Mouse (Mus musculus): ENCODE measurements at regions not wholly inside any gene's neighbourhood (a gene's known extent, or its start where the extent isn't known, plus 50 kb on each side); places are given as distances from the start of the nearest gene placed in this dataset.
"Not testable (repeated sequence)": the region's sequence is repeated elsewhere in the genome, so short reads cannot be mapped to it uniquely, and the experiment has no call there.

DNA sequence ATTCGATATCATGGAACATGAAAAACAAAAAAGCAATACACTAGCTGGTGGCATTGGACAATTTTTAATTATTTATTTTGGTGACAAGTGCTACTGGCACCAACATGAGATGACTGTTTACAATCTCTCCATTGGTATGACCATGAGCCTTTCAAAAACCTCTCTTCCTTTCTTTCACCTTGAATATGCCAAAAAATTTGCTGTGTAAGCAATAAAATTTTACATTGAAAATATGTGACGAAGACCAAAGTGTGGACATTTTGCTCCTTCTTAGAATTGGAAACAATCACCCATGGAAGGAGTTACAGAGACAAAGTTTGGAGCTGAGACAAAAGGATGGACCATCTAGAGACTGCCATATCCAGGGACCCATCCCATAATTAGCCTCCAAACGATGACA lies 83.4 kb upstream of the Gm49339 start:
- H3K27me3 ChIP-seq (ENCODE audit: control insufficient read depth, insufficient read depth, low read length, poor library complexity, severe bottlenecking); H3K9ac ChIP-seq (ENCODE audit: low read depth, poor library complexity, severe bottlenecking); H3K9me3 ChIP-seq (replicated peaks; ENCODE audit: control insufficient read depth, insufficient read depth, low read length, poor library complexity, severe bottlenecking); H3K27ac ChIP-seq (ENCODE audit: insufficient read depth, low read length); H3K4me3 ChIP-seq (ENCODE audit: low read depth, low read length); H3K4me1 ChIP-seq (ENCODE audit: control insufficient read depth, insufficient read depth, low read length); H3K36me3 ChIP-seq (ENCODE audit: control insufficient read depth, insufficient read depth, low read length, poor library complexity, severe bottlenecking): not testable (repeated sequence)

DNA sequence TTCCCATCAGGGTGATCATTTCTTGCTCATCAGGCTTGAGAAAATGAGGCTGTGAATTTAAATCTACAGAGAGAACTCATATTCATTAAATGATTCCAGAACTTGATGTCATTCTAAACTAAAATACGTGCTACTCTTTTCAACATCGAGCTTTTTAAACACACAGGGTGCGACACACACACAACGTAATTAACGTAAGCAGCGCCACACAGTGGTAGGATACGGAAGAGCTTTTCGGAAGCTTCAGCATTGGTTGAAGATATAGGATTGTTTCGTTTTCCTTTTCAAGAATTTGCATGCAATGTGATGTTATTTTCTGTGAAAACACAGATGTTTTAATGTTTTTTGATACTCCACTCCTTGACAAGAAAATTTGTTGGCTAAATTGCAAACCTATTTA lies 75.3 kb upstream of the Gm49339 start:
- H3K27ac ChIP-seq (ENCODE audit: insufficient read depth, low read length), result no peak overlapping the region
- TF ChIP-seq EP300 (IDR thresholded peaks at IDR 0.05; ENCODE audit: insufficient read depth, low read depth, low read length) (no peak), CTCF (IDR thresholded peaks at IDR 0.05; ENCODE audit: low read depth, low read length) (no peak), POLR2A (IDR thresholded peaks at IDR 0.05; ENCODE audit: insufficient read depth, low read length) (no peak)

DNA sequence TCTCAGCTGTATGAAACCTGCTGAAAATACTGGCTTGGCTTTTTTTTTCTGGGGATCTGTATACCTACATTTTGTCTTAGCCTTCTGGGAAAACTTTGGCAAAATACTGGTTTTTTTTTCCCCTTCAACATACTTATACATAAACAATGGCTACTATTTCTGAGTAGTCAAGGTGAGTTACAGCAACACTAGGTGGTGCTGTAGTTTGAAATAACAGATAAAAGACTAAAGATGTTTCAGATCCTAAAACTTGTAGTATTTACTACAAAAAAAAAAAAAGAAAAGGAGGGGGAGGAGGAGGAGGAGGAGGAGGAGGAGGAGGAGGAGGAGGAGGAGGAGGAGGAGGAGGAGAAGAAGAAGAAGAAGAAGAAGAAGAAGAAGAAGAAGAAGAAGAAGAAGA lies 67.6 kb upstream of the Gm49339 start:
- H3K27me3 ChIP-seq (ENCODE audit: control insufficient read depth, insufficient read depth, low read length, poor library complexity, severe bottlenecking), result no peaks in the 10 kb centered on the region
- no peak overlapping the region for H3K4me3 ChIP-seq (ENCODE audit: low read depth, low read length)
- TF ChIP-seq CTCF (IDR thresholded peaks at IDR 0.05; ENCODE audit: low read depth, low read length), result no peak
- no peak for TF ChIP-seq POLR2A (IDR thresholded peaks at IDR 0.05; ENCODE audit: insufficient read depth, low read length)
- no peak for TF ChIP-seq EP300 (IDR thresholded peaks at IDR 0.05; ENCODE audit: insufficient read depth, low read depth, low read length)
- no peaks in the 10 kb centered on the region for H3K4me1 ChIP-seq (ENCODE audit: control insufficient read depth, insufficient read depth, low read length)
- no peaks in the 10 kb centered on the region for H3K36me3 ChIP-seq (ENCODE audit: control insufficient read depth, insufficient read depth, low read length, poor library complexity, severe bottlenecking)
- no peaks in the 10 kb centered on the region for H3K9me3 ChIP-seq (replicated peaks; ENCODE audit: control insufficient read depth, insufficient read depth, low read length, poor library complexity, severe bottlenecking)
- no peak overlapping the region for H3K9ac ChIP-seq (ENCODE audit: low read depth, poor library complexity, severe bottlenecking)
- H3K27ac ChIP-seq (ENCODE audit: insufficient read depth, low read length), result no peak overlapping the region

More for the DNA sequence above, 75.3 kb upstream of the Gm49339 start:
- H3K27me3 ChIP-seq (ENCODE audit: control insufficient read depth, insufficient read depth, low read length, poor library complexity, severe bottlenecking), result no peaks in the 10 kb centered on the region
- no peak overlapping the region for H3K9ac ChIP-seq (ENCODE audit: low read depth, poor library complexity, severe bottlenecking)
- no peaks in the 10 kb centered on the region for H3K4me1 ChIP-seq (ENCODE audit: control insufficient read depth, insufficient read depth, low read length)
- H3K9me3 ChIP-seq (replicated peaks; ENCODE audit: control insufficient read depth, insufficient read depth, low read length, poor library complexity, severe bottlenecking), result no peaks in the 10 kb centered on the region
- no peak overlapping the region for H3K4me3 ChIP-seq (ENCODE audit: low read depth, low read length)
- no peaks in the 10 kb centered on the region for H3K36me3 ChIP-seq (ENCODE audit: control insufficient read depth, insufficient read depth, low read length, poor library complexity, severe bottlenecking)

DNA sequence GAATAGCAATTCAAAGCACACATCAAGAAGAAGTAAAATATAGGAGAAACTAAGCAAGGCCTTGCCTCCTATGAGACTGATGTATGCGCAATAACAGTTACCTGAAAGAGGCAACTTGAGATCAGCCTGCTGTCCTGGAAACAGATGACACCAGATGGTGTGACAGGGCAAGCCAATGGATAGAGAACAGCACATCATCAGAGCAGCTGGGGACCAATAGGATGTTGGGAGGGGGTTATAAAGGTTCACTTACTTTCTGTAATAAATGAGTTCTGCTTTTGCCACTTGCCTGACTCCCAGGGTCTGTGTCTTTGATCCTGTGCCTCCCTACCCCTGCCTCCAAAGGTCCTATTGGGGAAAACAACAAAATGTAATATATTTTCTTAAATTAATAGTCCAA lies 65.9 kb upstream of the Gm49339 start:
- Histone ChIP-seq H3K4me1 (ENCODE audit: control insufficient read depth, insufficient read depth, low read length) (peaks cover 3% of the 10 kb centered on the region), H3K4me3 (ENCODE audit: low read depth, low read length) (no peak overlapping the region), H3K9ac (ENCODE audit: low read depth, poor library complexity, severe bottlenecking) (no peak overlapping the region), H3K27me3 (ENCODE audit: control insufficient read depth, insufficient read depth, low read length, poor library complexity, severe bottlenecking) (no peaks in the 10 kb centered on the region), H3K9me3 (replicated peaks; ENCODE audit: control insufficient read depth, insufficient read depth, low read length, poor library complexity, severe bottlenecking) (no peaks in the 10 kb centered on the region), H3K36me3 (ENCODE audit: control insufficient read depth, insufficient read depth, low read length, poor library complexity, severe bottlenecking) (no peaks in the 10 kb centered on the region), H3K27ac (ENCODE audit: insufficient read depth, low read length) (no peak overlapping the region)
- TF ChIP-seq CTCF (IDR thresholded peaks at IDR 0.05; ENCODE audit: low read depth, low read length) (no peak), EP300 (IDR thresholded peaks at IDR 0.05; ENCODE audit: insufficient read depth, low read depth, low read length) (no peak)

DNA sequence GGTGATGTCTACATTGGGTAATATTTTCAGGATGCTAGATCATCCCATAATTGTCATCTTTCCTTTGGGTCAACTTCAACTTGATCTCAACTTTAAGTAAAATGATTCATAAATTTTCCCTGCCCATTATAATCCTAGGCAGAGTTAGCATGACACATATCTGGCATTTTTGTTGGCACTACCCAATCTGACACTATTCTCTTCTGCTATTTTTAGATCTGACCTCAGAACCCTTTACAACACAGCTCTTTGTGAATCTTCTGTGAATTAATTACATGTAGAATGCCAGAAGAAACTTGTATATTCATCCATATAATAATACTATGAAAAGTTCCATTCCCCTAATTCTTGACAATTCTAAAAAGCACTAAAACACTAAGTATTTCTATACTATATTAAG lies 63.7 kb upstream of the Gm49339 start:
- H3K9me3 ChIP-seq (replicated peaks; ENCODE audit: control insufficient read depth, insufficient read depth, low read length, poor library complexity, severe bottlenecking), result no peaks in the 10 kb centered on the region
- no peak overlapping the region for H3K9ac ChIP-seq (ENCODE audit: low read depth, poor library complexity, severe bottlenecking)
- H3K4me3 ChIP-seq (ENCODE audit: low read depth, low read length), result no peak overlapping the region
- H3K27me3 ChIP-seq (ENCODE audit: control insufficient read depth, insufficient read depth, low read length, poor library complexity, severe bottlenecking), result no peaks in the 10 kb centered on the region
- TF ChIP-seq POLR2A (IDR thresholded peaks at IDR 0.05; ENCODE audit: insufficient read depth, low read length), result no peak
- no peak for TF ChIP-seq CTCF (IDR thresholded peaks at IDR 0.05; ENCODE audit: low read depth, low read length)
- no peak for TF ChIP-seq EP300 (IDR thresholded peaks at IDR 0.05; ENCODE audit: insufficient read depth, low read depth, low read length)
- H3K36me3 ChIP-seq (ENCODE audit: control insufficient read depth, insufficient read depth, low read length, poor library complexity, severe bottlenecking), result no peaks in the 10 kb centered on the region
- peaks cover 3% of the 10 kb centered on the region for H3K4me1 ChIP-seq (ENCODE audit: control insufficient read depth, insufficient read depth, low read length)
- no peak overlapping the region for H3K27ac ChIP-seq (ENCODE audit: insufficient read depth, low read length)

DNA sequence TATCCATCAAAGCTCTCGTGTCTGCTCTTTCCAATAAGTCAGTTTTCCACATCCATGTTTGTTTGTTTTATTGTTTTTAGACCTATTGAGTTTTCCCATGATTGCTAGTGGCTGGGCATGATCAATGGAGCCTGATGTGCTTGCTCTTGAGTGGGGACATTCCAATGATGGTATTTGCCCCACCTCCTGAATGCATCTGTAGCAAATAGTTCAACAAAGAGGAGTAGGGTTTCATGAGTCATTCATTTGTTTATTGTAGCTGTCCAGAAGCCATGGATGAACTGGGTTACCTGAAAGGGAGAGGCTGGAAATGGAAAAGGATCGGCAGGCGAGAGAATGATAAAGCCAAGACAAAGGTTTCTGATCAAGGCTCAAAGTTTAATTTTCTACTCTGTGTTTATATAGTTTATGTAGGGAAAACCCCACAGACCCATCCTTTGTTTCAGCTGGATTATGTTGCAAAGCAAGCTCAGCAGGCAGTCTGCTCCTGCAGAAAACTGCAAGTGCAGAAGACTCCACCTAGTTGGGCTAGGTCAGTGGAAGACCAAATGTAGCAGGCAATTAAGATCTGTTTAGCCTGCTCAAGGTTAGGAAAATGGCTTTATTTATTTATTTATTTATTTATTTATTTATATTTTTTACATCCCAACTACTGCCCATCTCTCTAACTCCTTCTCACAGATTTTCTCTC lies 63.0 kb upstream of the Gm49339 start:
- Histone ChIP-seq H3K27me3 (ENCODE audit: control insufficient read depth, insufficient read depth, low read length, poor library complexity, severe bottlenecking) (no peaks in the 10 kb centered on the region), H3K4me3 (ENCODE audit: low read depth, low read length) (no peak overlapping the region), H3K27ac (ENCODE audit: insufficient read depth, low read length) (peak overlapping the region; percentile 82), H3K4me1 (ENCODE audit: control insufficient read depth, insufficient read depth, low read length) (peaks cover 3% of the 10 kb centered on the region), H3K9me3 (replicated peaks; ENCODE audit: control insufficient read depth, insufficient read depth, low read length, poor library complexity, severe bottlenecking) (no peaks in the 10 kb centered on the region), H3K9ac (ENCODE audit: low read depth, poor library complexity, severe bottlenecking) (no peak overlapping the region), H3K36me3 (ENCODE audit: control insufficient read depth, insufficient read depth, low read length, poor library complexity, severe bottlenecking) (no peaks in the 10 kb centered on the region)
- TF ChIP-seq EP300 (IDR thresholded peaks at IDR 0.05; ENCODE audit: insufficient read depth, low read depth, low read length) (peak; percentile 74; the same call in 1 of the 2 replicates), CTCF (IDR thresholded peaks at IDR 0.05; ENCODE audit: low read depth, low read length) (no peak)
